Mouse (Mus musculus) thymus, postnatal 36 days (tissue): ENCODE results near the gene Wscd2.

Experiments used
- DNase-seq, 2 experiments: peaks; one replicate each; pipeline ENCODE4 v3.0.0; 2022; ENCODE audit warnings: mixed read lengths in 2 of 2

The Wscd2 gene

GRCm38 (mm10) chr5:113487879-113488278 is 2.3 kb upstream of the Wscd2 start:
- DNase-seq, result no peak

- DNase-seq, result no peak
These were observed 516 bp upstream of the Wscd2 start for GRCm38 (mm10) chr5:113489617-113490016.

- DNase-seq, result no peak
These were observed 531 bp downstream of the Wscd2 start for GRCm38 (mm10) chr5:113490467-113491260.

GRCm38 (mm10) chr5:113491552-113491951 is 1.4 kb downstream of the Wscd2 start:
- DNase-seq, result no peak

GRCm38 (mm10) chr5:113491988-113492387 is 1.9 kb downstream of the Wscd2 start:
- DNase-seq, result no peak

- DNase-seq, result no peak
These were observed 2.4 kb downstream of the Wscd2 start for GRCm38 (mm10) chr5:113492417-113493035.

GRCm38 (mm10) chr5:113493997-113494396 is 3.9 kb downstream of the Wscd2 start:
- DNase-seq, result no peak

GRCm38 (mm10) chr5:113496926-113497325 is 6.8 kb downstream of the Wscd2 start:
- no peak for DNase-seq

GRCm38 (mm10) chr5:113499421-113499820 is 9.3 kb downstream of the Wscd2 start:
- no peak for DNase-seq

- no peak for DNase-seq
These were observed 13.1 kb downstream of the Wscd2 start for GRCm38 (mm10) chr5:113503276-113503675.

- no peak for DNase-seq
These were observed 14.5 kb downstream of the Wscd2 start for GRCm38 (mm10) chr5:113504654-113505053.

GRCm38 (mm10) chr5:113506065-113506464 is 15.9 kb downstream of the Wscd2 start:
- no peak for DNase-seq

- no peak for DNase-seq
These were observed 16.6 kb downstream of the Wscd2 start for GRCm38 (mm10) chr5:113506779-113507178.

- DNase-seq, result no peak
These were observed 19.0 kb downstream of the Wscd2 start for GRCm38 (mm10) chr5:113509167-113509566.

GRCm38 (mm10) chr5:113513640-113514039 is 23.5 kb downstream of the Wscd2 start:
- no peak for DNase-seq

- DNase-seq, result no peak
These were observed 23.9 kb downstream of the Wscd2 start for GRCm38 (mm10) chr5:113514062-113514461.

GRCm38 (mm10) chr5:113516119-113516872 is 26.2 kb downstream of the Wscd2 start:
- no peak for DNase-seq

GRCm38 (mm10) chr5:113516873-113517336 is 26.8 kb downstream of the Wscd2 start:
- DNase-seq, result no peak

GRCm38 (mm10) chr5:113517387-113517786 is 27.3 kb downstream of the Wscd2 start:
- no peak for DNase-seq

- no peak for DNase-seq
These were observed 30.9 kb downstream of the Wscd2 start for GRCm38 (mm10) chr5:113521037-113521436.

- DNase-seq, result peak in 1 of 2 experiments; percentile 10
These were observed 48.7 kb downstream of the Wscd2 start for GRCm38 (mm10) chr5:113538826-113539225.

- DNase-seq, result no peak
These were observed 49.3 kb downstream of the Wscd2 start for GRCm38 (mm10) chr5:113539438-113539837.

GRCm38 (mm10) chr5:113539858-113540257 is 49.7 kb downstream of the Wscd2 start:
- DNase-seq, result no peak
